Mouse (Mus musculus): ENCODE data around the gene Fchsd2. TPM values are rescaled to one million over a fixed set of nuclear protein-coding genes. Genes with fewer than 3 reads are reported as not detected.

Fchsd2 gene
- polyA plus RNA-seq, 2 experiments, result 3.1 to 3.3 TPM

DNA sequence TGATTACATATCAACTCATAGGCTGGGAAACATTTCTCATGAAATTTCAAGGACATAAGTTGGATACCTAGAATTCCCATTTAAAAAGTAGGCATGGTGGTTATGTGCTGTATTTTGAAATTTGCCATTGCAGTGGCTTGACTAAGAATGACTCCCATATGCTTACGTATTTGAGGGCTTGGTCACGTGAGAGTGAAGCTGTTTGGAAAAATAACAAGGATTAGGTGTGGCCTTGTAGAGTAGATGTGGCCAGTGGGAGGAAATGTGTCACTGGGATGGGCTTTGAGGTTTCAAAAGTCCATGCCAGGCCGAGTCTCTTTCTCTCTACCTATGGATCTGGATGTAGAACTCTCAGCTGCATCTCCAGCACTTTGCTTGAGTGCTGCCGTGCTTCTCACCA is 71.2 kb downstream of the Fchsd2 start:
- 66% methylated on average over 4 of the region's 4 CpGs for WGBS (ENCODE audit: insufficient replicate concordance)
- Histone ChIP-seq H3K4me2 (ENCODE audit: low read depth) (no peak overlapping the region), H3K27me3 (ENCODE audit: control insufficient read depth, insufficient read depth, low read length) (no peaks in the 10 kb centered on the region), H3K27ac (no peak overlapping the region), H3K9me3 (ENCODE audit: control insufficient read depth, low read length) (no peaks in the 10 kb centered on the region), H3K4me1 (replicated peaks; ENCODE audit: control insufficient read depth in 2 of 2, insufficient read depth in 2 of 2, low read length in 1 of 2) (no peaks in the 10 kb centered on the region), H3K36me3 (replicated peaks; ENCODE audit: control insufficient read depth, insufficient read depth, low read depth) (no peaks in the 10 kb centered on the region), H3K4me3 (ENCODE audit: insufficient read depth in 1 of 2, low read depth in 2 of 2, low read length in 2 of 2) (no peak overlapping the region), H3K9ac (replicated peaks) (no peak overlapping the region)
- ATAC-seq (ENCODE audit: insufficient read depth), result no peak
- TF ChIP-seq EP300 (IDR thresholded peaks at IDR 0.05; ENCODE audit: low read depth), result no peak
- DNase-seq (ENCODE audit: low read depth in 3 of 3, low spot score in 3 of 3), result no peak

DNA sequence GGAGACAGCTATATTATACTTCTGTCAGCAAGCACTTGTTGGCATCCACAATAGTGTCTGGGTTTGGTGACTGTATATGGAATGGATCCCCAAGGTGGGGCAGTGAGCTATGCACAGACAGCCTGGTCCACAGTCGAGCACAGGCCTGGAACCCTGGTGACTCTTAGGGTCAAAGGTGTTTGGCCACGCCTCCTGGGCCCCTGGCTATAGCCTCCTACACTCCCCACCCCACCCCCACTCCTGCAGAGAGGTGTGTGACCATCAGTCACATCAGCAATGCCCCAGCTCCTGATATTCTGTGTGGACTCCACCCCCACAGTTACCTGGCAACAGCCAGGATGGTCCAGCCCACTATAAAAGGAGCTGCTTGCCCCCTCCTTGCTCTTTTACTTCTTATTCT is 73.9 kb downstream of the Fchsd2 start:
- Histone ChIP-seq H3K9ac (replicated peaks) (no peak overlapping the region), H3K4me3 (ENCODE audit: insufficient read depth in 1 of 2, low read depth in 2 of 2, low read length in 2 of 2) (no peak overlapping the region), H3K9me3 (ENCODE audit: control insufficient read depth, low read length) (no peaks in the 10 kb centered on the region), H3K36me3 (replicated peaks; ENCODE audit: control insufficient read depth, insufficient read depth, low read depth) (no peaks in the 10 kb centered on the region), H3K27me3 (ENCODE audit: control insufficient read depth, insufficient read depth, low read length) (no peaks in the 10 kb centered on the region), H3K4me1 (replicated peaks; ENCODE audit: control insufficient read depth in 2 of 2, insufficient read depth in 2 of 2, low read length in 1 of 2) (no peaks in the 10 kb centered on the region), H3K27ac (no peak overlapping the region), H3K4me2 (ENCODE audit: low read depth) (no peak overlapping the region)
- TF ChIP-seq EP300 (IDR thresholded peaks at IDR 0.05; ENCODE audit: low read depth), result no peak
- TF ChIP-seq CTCF (IDR thresholded peaks at IDR 0.05; ENCODE audit: low read depth), result no peak
- ATAC-seq (ENCODE audit: insufficient read depth) (peak; percentile 37; the same call in 1 of the 2 replicates), DNase-seq (ENCODE audit: low read depth in 3 of 3, low spot score in 3 of 3) (no peak)
- 41% methylated on average over 2 of the region's 2 CpGs for WGBS (ENCODE audit: insufficient replicate concordance)

DNA sequence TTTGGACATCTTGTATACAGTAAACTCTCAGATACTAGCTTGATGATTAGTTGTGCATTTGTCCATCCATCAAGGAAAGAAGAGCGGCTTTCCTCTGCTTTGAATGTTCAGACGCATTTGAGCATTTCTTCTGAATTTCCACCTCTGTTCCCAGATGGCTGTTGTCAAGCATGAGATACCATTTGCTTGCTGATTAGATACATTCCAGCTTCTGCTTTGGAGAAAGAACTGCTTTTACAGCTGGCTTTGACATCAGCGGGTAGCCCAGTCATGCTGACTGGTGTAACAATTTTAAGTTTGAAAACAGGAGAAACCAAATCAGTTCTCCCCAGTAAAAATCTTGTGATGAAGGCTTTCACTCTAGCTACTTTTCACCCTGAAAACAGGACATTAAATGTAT is 77.8 kb downstream of the Fchsd2 start:
- no peak overlapping the region for H3K4me2 ChIP-seq (ENCODE audit: low read depth)
- H3K4me3 ChIP-seq (ENCODE audit: insufficient read depth in 1 of 2, low read depth in 2 of 2, low read length in 2 of 2), result no peak overlapping the region
- WGBS (ENCODE audit: insufficient replicate concordance), result 67% methylated on average over 3 of the region's 3 CpGs
- DNase-seq (ENCODE audit: low read depth in 3 of 3, low spot score in 3 of 3) (no peak), ATAC-seq (ENCODE audit: insufficient read depth) (no peak)
- H3K36me3 ChIP-seq (replicated peaks; ENCODE audit: control insufficient read depth, insufficient read depth, low read depth), result no peaks in the 10 kb centered on the region
- no peak overlapping the region for H3K27ac ChIP-seq
- no peaks in the 10 kb centered on the region for H3K4me1 ChIP-seq (replicated peaks; ENCODE audit: control insufficient read depth in 2 of 2, insufficient read depth in 2 of 2, low read length in 1 of 2)
- H3K9ac ChIP-seq (replicated peaks), result no peak overlapping the region
- no peaks in the 10 kb centered on the region for H3K9me3 ChIP-seq (ENCODE audit: control insufficient read depth, low read length)
- no peaks in the 10 kb centered on the region for H3K27me3 ChIP-seq (ENCODE audit: control insufficient read depth, insufficient read depth, low read length)
- no peak for TF ChIP-seq EP300 (IDR thresholded peaks at IDR 0.05; ENCODE audit: low read depth)
- no peak for TF ChIP-seq CTCF (IDR thresholded peaks at IDR 0.05; ENCODE audit: low read depth)

DNA sequence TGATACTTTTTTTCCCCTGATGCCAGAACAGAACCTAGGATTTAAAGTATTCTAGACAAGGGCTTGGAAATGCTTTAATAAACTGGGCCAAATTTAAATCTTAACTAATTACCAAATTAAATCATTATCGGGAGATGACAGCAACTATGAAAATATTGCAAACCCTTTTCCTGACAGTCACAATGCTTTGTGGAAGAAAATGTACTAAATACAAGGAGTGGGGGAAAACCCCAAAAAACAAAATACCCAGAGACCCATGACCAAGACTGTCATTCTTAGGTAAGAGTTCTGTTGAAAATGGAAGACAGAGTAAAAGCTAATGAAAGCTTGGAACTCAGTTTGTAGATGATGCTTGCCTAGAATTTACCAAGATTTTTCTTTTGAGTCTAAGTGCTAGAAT is 78.3 kb downstream of the Fchsd2 start:
- TF ChIP-seq CTCF (IDR thresholded peaks at IDR 0.05; ENCODE audit: low read depth) (no peak), EP300 (IDR thresholded peaks at IDR 0.05; ENCODE audit: low read depth) (no peak)
- Histone ChIP-seq H3K27ac (no peak overlapping the region), H3K4me1 (replicated peaks; ENCODE audit: control insufficient read depth in 2 of 2, insufficient read depth in 2 of 2, low read length in 1 of 2) (no peaks in the 10 kb centered on the region), H3K36me3 (replicated peaks; ENCODE audit: control insufficient read depth, insufficient read depth, low read depth) (no peaks in the 10 kb centered on the region), H3K4me3 (ENCODE audit: insufficient read depth in 1 of 2, low read depth in 2 of 2, low read length in 2 of 2) (no peak overlapping the region), H3K9ac (replicated peaks) (no peak overlapping the region), H3K27me3 (ENCODE audit: control insufficient read depth, insufficient read depth, low read length) (no peaks in the 10 kb centered on the region), H3K4me2 (ENCODE audit: low read depth) (no peak overlapping the region), H3K9me3 (ENCODE audit: control insufficient read depth, low read length) (no peaks in the 10 kb centered on the region)
- ATAC-seq (ENCODE audit: insufficient read depth), result no peak
- 87% methylated on average over 1 of the region's 1 CpGs for WGBS (ENCODE audit: insufficient replicate concordance)
- DNase-seq (ENCODE audit: low read depth in 3 of 3, low spot score in 3 of 3), result no peak

DNA sequence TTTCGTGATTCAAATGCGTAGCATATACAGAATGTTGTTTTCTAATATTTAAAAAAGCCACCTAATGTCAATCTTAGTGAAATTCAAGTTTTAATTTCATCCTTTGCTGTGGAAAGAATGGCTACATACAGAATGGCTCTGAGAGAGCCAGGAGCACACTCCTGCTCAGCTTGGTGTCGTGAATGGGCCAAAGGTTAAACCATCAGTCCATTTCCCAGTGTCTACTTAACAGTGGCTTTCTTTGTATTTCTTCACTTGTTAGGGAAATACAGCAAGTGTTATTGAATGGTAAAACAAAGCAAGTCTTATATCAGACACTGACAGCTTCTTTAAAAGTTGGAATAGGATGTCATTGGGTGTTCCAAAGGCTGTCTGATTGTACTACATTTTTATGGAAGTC is 80.7 kb downstream of the Fchsd2 start:
- H3K9me3 ChIP-seq (ENCODE audit: control insufficient read depth, low read length), result no peaks in the 10 kb centered on the region
- H3K36me3 ChIP-seq (replicated peaks; ENCODE audit: control insufficient read depth, insufficient read depth, low read depth), result no peaks in the 10 kb centered on the region
- H3K27ac ChIP-seq, result no peak overlapping the region
- no peak overlapping the region for H3K4me3 ChIP-seq (ENCODE audit: insufficient read depth in 1 of 2, low read depth in 2 of 2, low read length in 2 of 2)
- DNase-seq (ENCODE audit: low read depth in 3 of 3, low spot score in 3 of 3), result no peak
- no peak overlapping the region for H3K4me2 ChIP-seq (ENCODE audit: low read depth)
- H3K4me1 ChIP-seq (replicated peaks; ENCODE audit: control insufficient read depth in 2 of 2, insufficient read depth in 2 of 2, low read length in 1 of 2), result no peaks in the 10 kb centered on the region
- TF ChIP-seq EP300 (IDR thresholded peaks at IDR 0.05; ENCODE audit: low read depth) (no peak), CTCF (IDR thresholded peaks at IDR 0.05; ENCODE audit: low read depth) (no peak)
- ATAC-seq (ENCODE audit: insufficient read depth), result no peak
- no peak overlapping the region for H3K9ac ChIP-seq (replicated peaks)
- WGBS (ENCODE audit: insufficient replicate concordance), result 75% methylated on average over 3 of the region's 3 CpGs
- no peaks in the 10 kb centered on the region for H3K27me3 ChIP-seq (ENCODE audit: control insufficient read depth, insufficient read depth, low read length)
